Mouse (Mus musculus) cerebellum, adult 11-12 months (tissue): ENCODE results near the gene Poc1a.
A peak's percentile ranks its signal among the peaks of the same experiment; 100 is the strongest.

Experiments
- DNase-seq: peaks from one replicate; pipeline ENCODE4 v3.0.0; 2022

Gene Poc1a

GRCm38 (mm10) chr9:106369801-106370485, 89.1 kb downstream of the Poc1a start:
- DNase-seq, result peak; percentile 62

GRCm38 (mm10) chr9:106370620-106371383, 89.9 kb downstream of the Poc1a start:
- peak; percentile 41 for DNase-seq

- DNase-seq, result no peak
Measured at GRCm38 (mm10) chr9:106371384-106371671, 90.5 kb downstream of the Poc1a start.

- DNase-seq, result peak; percentile 49
Measured at GRCm38 (mm10) chr9:106371776-106372175, 90.9 kb downstream of the Poc1a start.

- DNase-seq, result no peak
Measured at GRCm38 (mm10) chr9:106372431-106373412, 91.9 kb downstream of the Poc1a start.

GRCm38 (mm10) chr9:106373973-106374372, 93.1 kb downstream of the Poc1a start:
- DNase-seq, result peak; percentile 22

- DNase-seq, result peak; percentile 52
Measured at GRCm38 (mm10) chr9:106377247-106377646, 96.4 kb downstream of the Poc1a start.

- DNase-seq, result no peak
Measured at GRCm38 (mm10) chr9:106378045-106378444, 97.2 kb downstream of the Poc1a start.

GRCm38 (mm10) chr9:106378753-106379152, 97.9 kb downstream of the Poc1a start:
- no peak for DNase-seq

GRCm38 (mm10) chr9:106386181-106386864, 105.5 kb downstream of the Poc1a start:
- no peak for DNase-seq

GRCm38 (mm10) chr9:106392828-106393527, 112.1 kb downstream of the Poc1a start:
- DNase-seq, result no peak

GRCm38 (mm10) chr9:106393548-106393947, 112.7 kb downstream of the Poc1a start:
- no peak for DNase-seq

- no peak for DNase-seq
Measured at GRCm38 (mm10) chr9:106394649-106395602, 114.1 kb downstream of the Poc1a start.

GRCm38 (mm10) chr9:106397733-106398132, 116.9 kb downstream of the Poc1a start:
- no peak for DNase-seq

GRCm38 (mm10) chr9:106398667-106399311, 117.9 kb downstream of the Poc1a start:
- no peak for DNase-seq

GRCm38 (mm10) chr9:106399808-106400207, 118.9 kb downstream of the Poc1a start:
- DNase-seq, result no peak
